ENCODE assay signal across 8 mouse cellular contexts in genomic region chr7:73558293-73559169, GRCm38 (mm10). TPM values are rescaled to one million over a fixed set of nuclear protein-coding genes. Genes with fewer than 3 reads are reported as not detected.
DNase-seq lines count a peak whose midpoint lies in the region; ATAC-seq and TF ChIP-seq lines count a peak whose summit lies in the region.

No protein-coding gene starts in this region.

- TF ChIP-seq POLR2A in heart, adult 2 months (IDR thresholded peaks at IDR 0.05; ENCODE audit: insufficient read depth, low read depth, low read length), result peak; percentile 99

- H3K4me3 ChIP-seq in embryonic facial prominence, embryonic 14.5 days (ENCODE audit: low read depth, low read length), result peak overlapping the region; percentile 100
- H3K4me3 ChIP-seq in heart, adult 2 months, result peak overlapping the region; percentile 84
- peak overlapping the region; percentile 100 for H3K4me3 ChIP-seq in limb, embryonic 13.5 days
- H3K4me3 ChIP-seq in midbrain, embryonic 16.5 days (ENCODE audit: low read depth, low read length), result peak overlapping the region; percentile 92

- peaks cover 3% of the 10 kb centered on the region for H3K79me2 ChIP-seq in heart, adult 2 months (replicated peaks; ENCODE audit: control insufficient read depth, insufficient read depth, low read length)

- H3K4me2 ChIP-seq in embryonic facial prominence, embryonic 14.5 days (ENCODE audit: low read depth, low read length), result peak overlapping the region; percentile 70
- H3K4me2 ChIP-seq in limb, embryonic 13.5 days (replicated peaks), result peak overlapping the region; percentile 68
- H3K4me2 ChIP-seq in midbrain, embryonic 16.5 days (ENCODE audit: low read length), result peak overlapping the region; percentile 61

- H3K4me1 ChIP-seq in embryonic facial prominence, embryonic 14.5 days (ENCODE audit: control insufficient read depth, insufficient read depth, low read length), result peaks cover 7% of the 10 kb centered on the region; the same call in 1 of the 2 replicates
- peaks cover 7% of the 10 kb centered on the region for H3K4me1 ChIP-seq in heart, adult 2 months (ENCODE audit: control insufficient read depth, insufficient read depth, low read length)
- peaks cover 10% of the 10 kb centered on the region for H3K4me1 ChIP-seq in limb, embryonic 13.5 days
- H3K4me1 ChIP-seq in midbrain, embryonic 16.5 days (ENCODE audit: control insufficient read depth, insufficient read depth, low read length), result peaks cover 5% of the 10 kb centered on the region; the same call in 1 of the 2 replicates

- peak overlapping the region; percentile 100 for H3K27ac ChIP-seq in embryonic facial prominence, embryonic 14.5 days (replicated peaks; ENCODE audit: low read depth, low read length)
- peak overlapping the region; percentile 99 for H3K27ac ChIP-seq in heart, adult 2 months
- H3K27ac ChIP-seq in limb, embryonic 13.5 days, result peak overlapping the region; percentile 100
- peak overlapping the region; percentile 100 for H3K27ac ChIP-seq in midbrain, embryonic 16.5 days (ENCODE audit: low read length)

- DNase-seq in 3T3-L1 (ENCODE audit: low read depth, low spot score), result peak; percentile 100
- peak; percentile 99 for DNase-seq in adrenal gland, postnatal 4 days (ENCODE audit: low spot score in 2 of 2)
- peak; percentile 100 for DNase-seq in embryonic facial prominence, embryonic 14.5 days (ENCODE audit: low spot score)
- DNase-seq in heart, adult 2 months, result peak; percentile 98 to 100
- peak; percentile 99 to 100 for DNase-seq in kidney, adult 8-10 months
- DNase-seq in spleen, postnatal 10 days (ENCODE audit: low spot score in 2 of 2), result peak; percentile 93 to 99

- H3K9ac ChIP-seq in embryonic facial prominence, embryonic 14.5 days (ENCODE audit: low read depth, low read length), result peak overlapping the region; percentile 100
- H3K9ac ChIP-seq in heart, adult 2 months (ENCODE audit: low read depth, low read length), result peak overlapping the region; percentile 100
- H3K9ac ChIP-seq in limb, embryonic 13.5 days, result peak overlapping the region; percentile 100
- H3K9ac ChIP-seq in midbrain, embryonic 16.5 days (ENCODE audit: low read depth, low read length), result peak overlapping the region; percentile 100

- peak; percentile 75; the same call in 1 of the 2 replicates for TF ChIP-seq EP300 in heart, adult 2 months (IDR thresholded peaks at IDR 0.05; ENCODE audit: insufficient read depth, low read depth, low read length)

- no peak for TF ChIP-seq CTCF in heart, adult 2 months (IDR thresholded peaks at IDR 0.05)

- no peaks in the 10 kb centered on the region for H3K27me3 ChIP-seq in embryonic facial prominence, embryonic 14.5 days (replicated peaks; ENCODE audit: control insufficient read depth, insufficient read depth, low read length)
- no peaks in the 10 kb centered on the region for H3K27me3 ChIP-seq in heart, adult 2 months (ENCODE audit: control insufficient read depth, insufficient read depth, low read length)
- H3K27me3 ChIP-seq in limb, embryonic 13.5 days, result no peaks in the 10 kb centered on the region
- H3K27me3 ChIP-seq in midbrain, embryonic 16.5 days (ENCODE audit: control insufficient read depth, insufficient read depth, low read depth, low read length), result no peaks in the 10 kb centered on the region

- 0% methylated on average over 25 of the region's 60 CpGs for WGBS in embryonic facial prominence, embryonic 14.5 days
- under 1% methylated on average over 41 of the region's 60 CpGs for WGBS in heart, adult 2 months
- WGBS in limb, embryonic 13.5 days, result 0% methylated on average over 59 of the region's 60 CpGs
- whole genome bisulfite sequencing in midbrain, embryonic 16.5 days, result under 1% methylated on average over 51 of the region's 60 CpGs

- no peaks in the 10 kb centered on the region for H3K36me3 ChIP-seq in embryonic facial prominence, embryonic 14.5 days (ENCODE audit: control insufficient read depth, insufficient read depth, low read length)
- H3K36me3 ChIP-seq in heart, adult 2 months (ENCODE audit: control insufficient read depth, insufficient read depth, low read length), result peaks cover 10% of the 10 kb centered on the region
- H3K36me3 ChIP-seq in limb, embryonic 13.5 days, result no peaks in the 10 kb centered on the region
- no peaks in the 10 kb centered on the region for H3K36me3 ChIP-seq in midbrain, embryonic 16.5 days (ENCODE audit: control insufficient read depth, insufficient read depth, low read length)

- intact Hi-C loops in heart, adult 2 months (cut with DNase I), result loop anchor here (1.0 to 5.0 kb wide), 3 partner anchors 36 to 60 kb away; no protein-coding TSS in a partner anchor

- H3K9me3 ChIP-seq in embryonic facial prominence, embryonic 14.5 days (ENCODE audit: control insufficient read depth, low read length), result no peaks in the 10 kb centered on the region
- H3K9me3 ChIP-seq in limb, embryonic 13.5 days, result no peaks in the 10 kb centered on the region
- H3K9me3 ChIP-seq in midbrain, embryonic 16.5 days (replicated peaks; ENCODE audit: control insufficient read depth, low read length, poor library complexity, severe bottlenecking), result no peaks in the 10 kb centered on the region

- peak; percentile 100 for ATAC-seq in embryonic facial prominence, embryonic 14.5 days (ENCODE audit: low read depth)
- peak; percentile 100 for ATAC-seq in limb, embryonic 13.5 days (ENCODE audit: low FRiP score, low read depth)
- ATAC-seq in midbrain, embryonic 16.5 days, result peak; percentile 100

RNA-seq across cellular contexts. Expression of gene Chd2, which starts 16.9 kb away (rescaled TPM):
- 10 to 100 TPM; 63.5 to 69.1 TPM for total RNA-seq in adrenal gland, postnatal 4 days (2021)
- 39.5 and 54.6 TPM in 2 replicates for polyA plus RNA-seq in embryonic facial prominence, embryonic 14.5 days (2014; fragmentation: Nextera tagmentation; extraction: Ambion mirVana)
- 10 to 100 TPM; 38.1 to 43.3 TPM for total RNA-seq in heart, adult 2 months (2021)
- polyA plus RNA-seq in heart, adult 2 months (2012; rRNA removed), result 32.9 and 38.0 TPM in 2 replicates
- 62.5 and 66.3 TPM in 2 replicates for polyA plus RNA-seq in limb, embryonic 13.5 days (2015; fragmentation: Nextera tagmentation; extraction: Ambion mirVana)
- polyA plus RNA-seq in midbrain, embryonic 16.5 days (2015; fragmentation: Nextera tagmentation; extraction: Ambion mirVana), result 44.8 and 49.0 TPM in 2 replicates

Comparison
In these comparisons a context has a peak if more than half of its experiments do, and no peak if none do; other contexts are left out.
1. Peak in every context shown above with its lines: DNase-seq, ATAC-seq, H3K4me3 ChIP-seq and H3K27ac ChIP-seq.